ENCODE assay signal across 28 mouse cellular contexts in genomic region chr12:6154287-6154686, GRCm38 (mm10).
"Had no signal": no experiment of that assay in that cellular context is flagged by ENCODE, and none has a peak within 500 bp of the region (broad histone marks: within the 10 kb centered on the region; RNA-seq: fewer than 3 reads in every experiment).

No protein-coding gene starts in this region.

- H3K4me1 ChIP-seq: heart, embryonic 13.5 days; heart, embryonic 15.5 days; hindbrain, embryonic 13.5 days; hindbrain, embryonic 15.5 days; kidney, embryonic 15.5 days; limb, embryonic 13.5 days; limb, embryonic 15.5 days; liver, embryonic 12.5 days had no signal

- DNase-seq: gastrocnemius, adult 2 months; gastrocnemius, postnatal 10 days; gastrocnemius, postnatal 25 days; heart, adult 11 months; heart, adult 2 months; heart, postnatal 14 days; heart, postnatal 36 days; kidney, adult 11 months; kidney, adult 2 months; kidney, adult 9 months; kidney, postnatal 14 days; kidney, postnatal 36 days; layer of hippocampus, adult 9-11 months; layer of hippocampus, postnatal 36 days; left cerebral cortex, postnatal 4 days had no signal

- H3K4me3 ChIP-seq: gastrocnemius, adult 2 months; heart, adult 2 months; heart, embryonic 13.5 days; heart, embryonic 15.5 days; hindbrain, embryonic 13.5 days; hindbrain, embryonic 15.5 days; kidney, embryonic 15.5 days; limb, embryonic 13.5 days; limb, embryonic 15.5 days; liver, embryonic 12.5 days had no signal

- H3K4me2 ChIP-seq: heart, embryonic 11.5 days; heart, embryonic 13.5 days; heart, embryonic 15.5 days; hindbrain, embryonic 13.5 days; hindbrain, embryonic 15.5 days; kidney, embryonic 15.5 days; limb, embryonic 13.5 days; limb, embryonic 15.5 days; liver, embryonic 12.5 days had no signal

- H3K27me3 ChIP-seq: heart, embryonic 13.5 days; heart, embryonic 15.5 days; hindbrain, embryonic 13.5 days; hindbrain, embryonic 15.5 days; kidney, embryonic 15.5 days; limb, embryonic 13.5 days; limb, embryonic 15.5 days; liver, embryonic 12.5 days had no signal

- H3K36me3 ChIP-seq: heart, embryonic 13.5 days; heart, embryonic 15.5 days; hindbrain, embryonic 13.5 days; hindbrain, embryonic 15.5 days; kidney, embryonic 15.5 days; limb, embryonic 13.5 days; limb, embryonic 15.5 days; liver, embryonic 12.5 days had no signal

- H3K9me3 ChIP-seq: heart, embryonic 13.5 days; heart, embryonic 15.5 days; hindbrain, embryonic 13.5 days; hindbrain, embryonic 15.5 days; kidney, embryonic 15.5 days; limb, embryonic 13.5 days; limb, embryonic 15.5 days; liver, embryonic 12.5 days had no signal

- H3K27ac ChIP-seq: gastrocnemius, adult 2 months; heart, adult 2 months; heart, embryonic 13.5 days; heart, embryonic 15.5 days; hindbrain, embryonic 13.5 days; hindbrain, embryonic 15.5 days; hindbrain, postnatal 0 days; kidney, embryonic 15.5 days; kidney, postnatal 0 days; limb, embryonic 13.5 days; limb, embryonic 15.5 days; liver, embryonic 12.5 days; liver, embryonic 14.5 days had no signal

- H3K9ac ChIP-seq: heart, embryonic 13.5 days; heart, embryonic 15.5 days; hindbrain, embryonic 13.5 days; hindbrain, embryonic 15.5 days; kidney, embryonic 15.5 days; limb, embryonic 13.5 days; limb, embryonic 15.5 days; liver, embryonic 12.5 days; liver, embryonic 14.5 days had no signal

- ATAC-seq: hindbrain, postnatal 0 days; intestine, embryonic 16.5 days; liver, embryonic 12.5 days had no signal
